Mouse (Mus musculus) liver, embryonic 12.5 days (tissue): ENCODE measurements around the gene Rhbg. TPM values are rescaled to one million over a fixed set of nuclear protein-coding genes. Genes with fewer than 3 reads are reported as not detected.

Source experiments
- ATAC-seq: fragments of 200-750 bp; cut with Nextera tagmentation; 2 replicates; pipeline ENCODE4 v1.8.0; 2017; ENCODE audit warnings: moderate number of reproducible peaks, mild to moderate bottlenecking, moderate library complexity
- H3K27ac ChIP-seq: fragments of 300-500 bp; sonication (generic); 2 replicates; pipeline ENCODE4 v1.5.1; 2016; ENCODE audit warnings: mild to moderate bottlenecking
- H3K27me3 ChIP-seq: fragments of 300-500 bp; sonication (generic); replicated peaks from 2 replicates; pipeline ENCODE4 v1.6.1; 2016; ENCODE audit warnings: mild to moderate bottlenecking, moderate library complexity
- H3K36me3 ChIP-seq: fragments of 300-500 bp; sonication (generic); 2 replicates; pipeline ENCODE4 v1.6.1; 2016; ENCODE audit warnings: mild to moderate bottlenecking, moderate library complexity
- H3K4me1 ChIP-seq: fragments of 300-500 bp; sonication (generic); 2 replicates; pipeline ENCODE4 v1.6.1; 2016
- H3K4me2 ChIP-seq: fragments of 300-500 bp; sonication (generic); 2 replicates; pipeline ENCODE4 v1.6.1; 2016; ENCODE audit warnings: mild to moderate bottlenecking, moderate library complexity
- H3K4me3 ChIP-seq: fragments of 300-500 bp; sonication (generic); 2 replicates; pipeline ENCODE4 v1.5.1; 2016; ENCODE audit warnings: mild to moderate bottlenecking, moderate library complexity
- H3K9ac ChIP-seq: fragments of 300-500 bp; sonication (generic); 2 replicates; pipeline ENCODE4 v1.6.1; 2016; ENCODE audit warnings: mild to moderate bottlenecking, moderate library complexity
- H3K9me3 ChIP-seq: fragments of 300-500 bp; sonication (generic); replicated peaks from 2 replicates; pipeline ENCODE4 v1.6.1; 2016; ENCODE audit warnings: mild to moderate bottlenecking, moderate library complexity
- WGBS: fragments of 180-500 bp; shearing (Covaris S2); methylation state at CpG from one replicate; pipeline ENCODE4 v1.1.7; 2016; ENCODE audit not compliant: insufficient replicate concordance; 5-methylcytosine and 5-hydroxymethylcytosine counted together
- polyA plus RNA-seq: library from polyadenylated mRNA; unstranded; fragments of >200 nt; fragmentation: Nextera tagmentation; extraction: Ambion mirVana; gene quantifications from 2 replicates; pipeline ENCODE4 v1.2.1, GENCODE M21; 2016

Rhbg gene
- polyA plus RNA-seq, 1 experiment from 2014 or later, result 16.0 TPM

DNA sequence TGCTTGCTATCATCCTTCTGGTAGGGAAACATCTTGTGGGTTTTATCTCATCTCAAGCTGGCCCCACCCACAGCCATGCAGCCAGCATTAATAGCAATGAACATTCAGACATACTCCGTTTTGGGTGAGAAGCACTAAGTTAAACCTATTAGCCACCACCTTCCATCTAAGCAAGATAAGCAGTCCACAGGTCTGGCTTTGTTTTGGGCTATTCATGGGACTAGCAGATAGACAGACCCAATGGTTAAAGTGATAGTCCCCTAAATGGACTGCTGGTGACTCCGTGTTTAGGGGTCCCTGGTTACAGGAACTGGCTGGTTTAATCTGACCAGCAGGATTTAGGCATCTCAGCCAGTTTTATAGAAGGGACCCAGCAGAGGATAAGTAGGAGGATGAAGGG is 41.5 kb downstream of the Rhbg start:
- Histone ChIP-seq H3K27ac (no peak overlapping the region), H3K9me3 (no peaks in the 10 kb centered on the region), H3K27me3 (peaks cover 99% of the 10 kb centered on the region), H3K9ac (no peak overlapping the region), H3K4me1 (peaks cover 31% of the 10 kb centered on the region), H3K4me2 (no peak overlapping the region), H3K36me3 (no peaks in the 10 kb centered on the region), H3K4me3 (no peak overlapping the region)
- WGBS, result 2% methylated on average over 2 of the region's 2 CpGs
- 0 out of 2 replicates have a peak, but pooled peaks have one; percentile 42 for ATAC-seq

DNA sequence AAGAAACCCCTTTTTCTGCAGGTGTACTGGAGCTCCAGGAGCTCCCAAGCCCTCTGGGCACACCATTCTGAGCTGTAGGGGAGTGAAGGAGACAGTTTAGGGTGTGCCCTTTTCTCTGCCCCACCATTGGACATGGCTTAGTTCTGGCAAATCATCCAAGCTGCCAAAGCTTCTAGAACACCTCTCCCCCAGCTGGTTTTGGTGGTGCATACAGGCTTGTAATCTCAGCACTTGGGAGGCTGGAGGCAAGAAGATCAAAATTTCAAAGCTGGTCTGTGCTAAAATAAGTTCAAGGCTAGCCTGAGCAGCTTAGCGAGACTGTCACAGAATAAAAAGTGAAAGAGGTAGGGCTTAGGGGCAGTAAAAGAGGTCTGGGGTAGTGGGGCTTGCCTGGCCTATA is 42.2 kb downstream of the Rhbg start:
- no peak overlapping the region for H3K4me3 ChIP-seq
- no peaks in the 10 kb centered on the region for H3K9me3 ChIP-seq
- no peak for ATAC-seq
- peaks cover 99% of the 10 kb centered on the region for H3K27me3 ChIP-seq
- H3K27ac ChIP-seq, result no peak overlapping the region
- no peak overlapping the region for H3K4me2 ChIP-seq
- 12% methylated on average over 1 of the region's 1 CpGs for WGBS
- no peak overlapping the region for H3K9ac ChIP-seq
- no peaks in the 10 kb centered on the region for H3K36me3 ChIP-seq
- H3K4me1 ChIP-seq, result peaks cover 31% of the 10 kb centered on the region

DNA sequence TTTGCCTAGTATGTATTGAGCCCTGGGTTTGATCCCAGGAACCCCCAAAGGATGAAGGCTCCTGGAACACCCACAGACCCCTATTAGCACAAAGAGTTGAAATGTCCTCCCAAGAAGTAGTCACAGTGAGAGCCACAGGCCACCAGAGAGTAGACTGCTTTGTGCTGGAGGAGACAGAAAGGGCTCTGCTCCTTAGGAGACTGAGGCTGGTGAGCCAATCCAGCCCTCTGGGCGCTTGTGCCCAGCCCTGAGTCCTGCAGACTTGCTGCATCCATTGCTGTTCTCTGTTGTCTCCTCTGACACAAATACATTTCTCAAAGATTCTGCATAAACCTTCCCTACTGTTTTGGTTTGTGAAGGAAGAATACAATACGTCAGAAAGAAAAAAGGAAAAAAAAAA is 43.6 kb downstream of the Rhbg start:
- H3K9ac ChIP-seq, result no peak overlapping the region

DNA sequence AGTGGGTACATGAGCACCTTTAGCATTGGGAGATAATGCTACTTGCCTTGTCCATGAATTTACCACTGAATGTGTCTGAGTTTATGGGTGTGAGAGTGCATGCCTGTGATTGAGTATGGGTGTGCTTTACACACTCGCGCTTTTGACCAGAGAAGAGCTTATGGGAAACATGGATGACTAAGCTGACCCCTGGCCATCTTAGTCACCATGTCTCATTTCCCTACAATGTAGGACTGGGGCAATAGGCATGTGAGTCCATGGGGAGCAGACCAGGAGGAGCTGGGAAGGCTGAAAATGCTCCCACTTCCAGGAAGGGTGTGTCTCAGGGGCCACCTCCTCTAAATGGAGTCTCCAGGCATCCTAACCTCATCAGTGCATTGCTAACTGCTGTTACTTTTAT is 44.4 kb downstream of the Rhbg start:
- H3K4me3 ChIP-seq, result no peak overlapping the region
- no peak overlapping the region for H3K27ac ChIP-seq
- ATAC-seq, result no peak
- no peaks in the 10 kb centered on the region for H3K36me3 ChIP-seq
- H3K4me1 ChIP-seq, result peaks cover 22% of the 10 kb centered on the region
- peaks cover 99% of the 10 kb centered on the region for H3K27me3 ChIP-seq
- no peak overlapping the region for H3K9ac ChIP-seq
- no peaks in the 10 kb centered on the region for H3K9me3 ChIP-seq
- H3K4me2 ChIP-seq, result no peak overlapping the region
- WGBS, result 38% methylated on average over 2 of the region's 2 CpGs

More for the DNA sequence above, 43.6 kb downstream of the Rhbg start:
- H3K4me3 ChIP-seq, result no peak overlapping the region
- peaks cover 99% of the 10 kb centered on the region for H3K27me3 ChIP-seq
- H3K4me1 ChIP-seq, result peaks cover 29% of the 10 kb centered on the region
- H3K4me2 ChIP-seq, result no peak overlapping the region
- H3K27ac ChIP-seq, result no peak overlapping the region
- ATAC-seq, result no peak
- 20% methylated on average over 2 of the region's 2 CpGs for WGBS
- no peaks in the 10 kb centered on the region for H3K9me3 ChIP-seq
- H3K36me3 ChIP-seq, result no peaks in the 10 kb centered on the region

DNA sequence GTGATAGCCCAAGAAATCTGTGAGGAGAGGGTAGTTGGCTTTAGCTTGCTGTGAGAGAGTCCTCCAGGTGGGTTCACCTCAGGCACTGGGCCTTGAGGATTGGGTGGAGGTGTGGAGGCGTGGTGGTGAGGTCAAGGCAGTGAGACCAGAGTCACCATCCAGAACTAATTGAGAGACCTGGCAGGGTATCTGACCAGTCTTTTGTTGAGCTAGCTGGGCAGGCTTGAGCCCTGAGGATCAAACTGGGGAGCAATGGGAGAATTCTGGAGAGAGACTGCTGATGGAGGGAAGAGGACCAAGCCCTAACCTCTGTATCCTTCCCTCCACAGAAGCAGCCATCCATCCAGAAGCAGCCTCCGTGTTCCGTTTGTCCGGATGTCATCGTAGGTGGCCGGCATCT is 45.2 kb downstream of the Rhbg start:
- H3K9me3 ChIP-seq, result no peaks in the 10 kb centered on the region
- no peak overlapping the region for H3K4me2 ChIP-seq
- H3K36me3 ChIP-seq, result no peaks in the 10 kb centered on the region
- peaks cover 99% of the 10 kb centered on the region for H3K27me3 ChIP-seq
- WGBS, result 11% methylated on average over 6 of the region's 6 CpGs
- H3K27ac ChIP-seq, result no peak overlapping the region
- H3K9ac ChIP-seq, result no peak overlapping the region
- no peak overlapping the region for H3K4me3 ChIP-seq
- H3K4me1 ChIP-seq, result peaks cover 14% of the 10 kb centered on the region
- no peak for ATAC-seq

GRCm38 (mm10) chr3:88208226-88208720 is 46.2 kb downstream of the Rhbg start:
- Histone ChIP-seq H3K4me2 (no peak overlapping the region), H3K27ac (no peak overlapping the region), H3K4me3 (no peak overlapping the region), H3K36me3 (no peaks in the 10 kb centered on the region), H3K9ac (no peak overlapping the region), H3K4me1 (peaks cover 12% of the 10 kb centered on the region), H3K9me3 (no peaks in the 10 kb centered on the region), H3K27me3 (peaks cover 99% of the 10 kb centered on the region)
- 7% methylated on average over 3 of the region's 3 CpGs for WGBS
- no peak for ATAC-seq

DNA sequence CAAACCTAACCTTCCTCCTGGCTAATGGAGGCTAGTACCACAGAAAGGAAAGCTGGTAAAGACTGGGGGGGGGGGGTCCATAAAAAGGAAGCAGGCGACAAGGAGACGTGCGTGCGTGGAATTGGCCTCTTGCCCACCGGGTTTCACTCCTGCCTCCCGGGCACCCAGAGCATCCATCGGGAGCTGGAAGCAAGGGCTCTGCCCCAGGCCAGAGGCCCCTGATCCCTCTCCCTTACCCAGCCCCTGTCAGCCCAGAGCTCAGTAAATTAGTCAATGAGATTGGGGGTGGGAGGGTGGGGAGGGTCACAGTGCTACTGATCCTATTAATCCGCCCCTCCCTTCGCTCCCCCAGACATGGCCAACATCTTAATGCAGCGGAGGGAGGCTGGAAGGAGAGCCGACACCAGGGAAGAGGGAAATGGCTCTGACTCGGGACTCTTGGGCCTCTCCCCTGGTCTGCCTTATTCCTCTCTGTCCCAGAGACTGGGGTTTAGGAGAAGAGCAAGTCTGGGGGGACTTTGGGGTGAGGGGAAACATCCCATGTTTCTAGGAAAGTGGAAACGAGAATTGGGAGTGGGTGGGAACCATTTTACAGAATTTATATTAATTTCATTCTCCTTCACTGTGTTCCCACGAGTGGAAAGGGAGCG is 46.9 kb downstream of the Rhbg start:
- H3K27ac ChIP-seq, result no peak overlapping the region
- WGBS, result 8% methylated on average over 15 of the region's 15 CpGs
- no peak for ATAC-seq
- peaks cover 7% of the 10 kb centered on the region for H3K4me1 ChIP-seq
- no peaks in the 10 kb centered on the region for H3K36me3 ChIP-seq
- H3K27me3 ChIP-seq, result peaks cover 100% of the 10 kb centered on the region
- H3K9me3 ChIP-seq, result no peaks in the 10 kb centered on the region
- H3K4me3 ChIP-seq, result no peak overlapping the region
- H3K4me2 ChIP-seq, result no peak overlapping the region
- H3K9ac ChIP-seq, result no peak overlapping the region

DNA sequence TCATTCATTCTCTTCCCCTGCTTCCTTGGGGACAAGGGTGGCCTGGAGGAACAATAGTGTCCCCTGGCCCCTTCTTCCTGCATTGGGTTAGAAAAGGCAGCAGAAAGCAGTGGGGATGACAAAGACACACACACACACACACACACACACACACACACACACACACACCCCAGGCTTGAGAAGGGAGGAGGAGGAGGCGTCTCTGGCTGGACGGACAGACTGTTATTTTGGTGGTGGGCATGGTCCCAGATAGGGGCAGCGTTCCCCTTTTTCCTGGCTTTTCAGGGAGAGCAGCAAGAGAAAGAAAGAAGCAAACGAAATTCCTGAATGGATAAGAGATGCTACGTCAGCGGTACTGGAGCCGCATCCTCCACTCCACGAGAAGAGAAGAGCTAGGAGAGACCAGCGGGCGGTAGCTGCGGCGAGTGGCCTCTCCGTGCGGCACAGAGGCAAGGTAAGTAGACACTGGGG is 47.6 kb downstream of the Rhbg start:
- ATAC-seq, result no peak
- H3K27me3 ChIP-seq, result peaks cover 100% of the 10 kb centered on the region
- H3K4me3 ChIP-seq, result no peak overlapping the region
- H3K36me3 ChIP-seq, result no peaks in the 10 kb centered on the region
- H3K4me1 ChIP-seq, result peaks cover under 1% of the 10 kb centered on the region; the same call in 1 of the 2 replicates
- H3K9me3 ChIP-seq, result no peaks in the 10 kb centered on the region
- H3K27ac ChIP-seq, result no peak overlapping the region
- 4% methylated on average over 14 of the region's 14 CpGs for WGBS
- H3K4me2 ChIP-seq, result no peak overlapping the region
- H3K9ac ChIP-seq, result no peak overlapping the region

GRCm38 (mm10) chr3:88206500-88206899 is 48.0 kb downstream of the Rhbg start:
- Histone ChIP-seq H3K4me1 (no peaks in the 10 kb centered on the region), H3K4me3 (no peak overlapping the region), H3K4me2 (no peak overlapping the region), H3K9ac (no peak overlapping the region), H3K9me3 (no peaks in the 10 kb centered on the region), H3K27me3 (peaks cover 100% of the 10 kb centered on the region), H3K27ac (no peak overlapping the region), H3K36me3 (no peaks in the 10 kb centered on the region)
- no peak for ATAC-seq
- 9% methylated on average over 3 of the region's 3 CpGs for WGBS

- H3K9ac ChIP-seq, result no peak overlapping the region
- no peak for ATAC-seq
- peaks cover 100% of the 10 kb centered on the region for H3K27me3 ChIP-seq
- no peak overlapping the region for H3K4me3 ChIP-seq
- H3K9me3 ChIP-seq, result no peaks in the 10 kb centered on the region
- 4% methylated on average over 8 of the region's 8 CpGs for WGBS
- H3K27ac ChIP-seq, result no peak overlapping the region
- no peak overlapping the region for H3K4me2 ChIP-seq
- H3K4me1 ChIP-seq, result peaks cover 3% of the 10 kb centered on the region; the same call in 1 of the 2 replicates
- H3K36me3 ChIP-seq, result no peaks in the 10 kb centered on the region
Measured at GRCm38 (mm10) chr3:88205563-88206491, 48.7 kb downstream of the Rhbg start.

DNA sequence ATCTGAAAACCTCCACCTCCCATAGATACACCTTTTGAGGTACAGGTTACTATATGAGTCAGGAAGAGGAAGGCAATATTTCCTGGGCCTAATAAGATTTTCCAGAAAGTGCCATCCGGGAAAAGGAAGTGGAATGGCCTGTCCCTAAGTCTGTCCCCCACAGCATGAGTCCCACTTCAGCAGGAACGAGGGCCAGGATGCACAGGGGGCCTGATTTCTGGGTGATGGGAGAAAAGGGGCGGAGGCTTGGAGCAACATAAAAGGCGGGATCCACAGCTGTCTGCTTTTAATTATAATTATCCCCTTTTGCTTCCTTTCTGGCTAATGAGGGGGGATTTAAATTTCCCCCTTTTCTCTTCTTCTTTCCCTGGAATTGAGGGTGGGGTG is 49.3 kb downstream of the Rhbg start:
- peaks cover 9% of the 10 kb centered on the region; the same call in 1 of the 2 replicates for H3K4me1 ChIP-seq
- no peaks in the 10 kb centered on the region for H3K9me3 ChIP-seq
- H3K4me2 ChIP-seq, result no peak overlapping the region
- ATAC-seq, result no peak
- no peak overlapping the region for H3K27ac ChIP-seq
- H3K36me3 ChIP-seq, result no peaks in the 10 kb centered on the region
- H3K4me3 ChIP-seq, result no peak overlapping the region
- peaks cover 100% of the 10 kb centered on the region for H3K27me3 ChIP-seq
- 8% methylated on average over 4 of the region's 4 CpGs for WGBS
- H3K9ac ChIP-seq, result no peak overlapping the region

DNA sequence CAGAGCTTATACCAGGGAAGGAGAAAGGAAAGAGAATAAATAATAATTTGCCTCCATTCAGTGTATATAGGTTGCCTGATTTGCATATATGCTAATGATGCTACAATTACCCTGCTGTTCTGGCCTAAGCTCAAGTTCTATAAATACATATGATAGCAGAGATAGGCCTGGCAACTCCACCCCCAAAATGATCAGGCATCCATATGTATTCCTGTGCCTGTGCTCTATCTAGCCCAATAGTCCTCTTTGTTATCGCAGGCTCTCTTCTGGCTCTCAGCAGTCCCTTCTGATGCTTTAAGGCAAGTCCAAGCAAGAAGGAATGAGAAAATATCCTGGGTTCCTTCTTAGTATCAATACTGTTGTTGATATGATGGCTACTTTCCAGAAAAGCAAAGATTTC is 49.8 kb downstream of the Rhbg start:
- H3K27ac ChIP-seq, result no peak overlapping the region
- no peaks in the 10 kb centered on the region for H3K36me3 ChIP-seq
- ATAC-seq, result no peak
- H3K4me1 ChIP-seq, result peaks cover 9% of the 10 kb centered on the region; the same call in 1 of the 2 replicates
- no peak overlapping the region for H3K4me2 ChIP-seq
- 31% methylated on average over 1 of the region's 1 CpGs for WGBS
- no peak overlapping the region for H3K4me3 ChIP-seq
- H3K9ac ChIP-seq, result no peak overlapping the region
- H3K9me3 ChIP-seq, result no peaks in the 10 kb centered on the region
- peaks cover 100% of the 10 kb centered on the region for H3K27me3 ChIP-seq
